15 mouse cellular contexts compared by ENCODE assay signal in genomic region chr1:157014532-157015497, GRCm38 (mm10).
A peak's percentile ranks its signal among the peaks of the same experiment; 100 is the strongest.
DNase-seq lines count a peak whose midpoint lies in the region; ATAC-seq and TF ChIP-seq lines count a peak whose summit lies in the region.
"Had no signal": no experiment of that assay in that cellular context is flagged by ENCODE, and none has a peak within 500 bp of the region (broad histone marks: within the 10 kb centered on the region; RNA-seq: fewer than 3 reads in every experiment).

No protein-coding gene starts in this region.

- ATAC-seq in embryonic facial prominence, embryonic 14.5 days (ENCODE audit: low read depth): no peak
- ATAC-seq in heart, postnatal 0 days (ENCODE audit: insufficient read depth, low read depth): peak; percentile 62; the same call in 1 of the 2 replicates
- ATAC-seq in lung, postnatal 0 days: no peak
- peak; percentile 22 for ATAC-seq in activated CD4-positive, CD25-positive, alpha-beta regulatory T cell, adult 4 months
- ATAC-seq: intestine, embryonic 16.5 days; Patski had no signal

- no peaks in the 10 kb centered on the region for H3K27me3 ChIP-seq in embryonic facial prominence, embryonic 14.5 days (replicated peaks; ENCODE audit: control insufficient read depth, insufficient read depth, low read length)
- no peaks in the 10 kb centered on the region for H3K27me3 ChIP-seq in embryonic facial prominence, embryonic 10.5 days (replicated peaks; ENCODE audit: low read depth, poor library complexity, severe bottlenecking)
- no peaks in the 10 kb centered on the region for H3K27me3 ChIP-seq in heart, postnatal 0 days (ENCODE audit: control insufficient read depth, insufficient read depth, low read length)
- no peaks in the 10 kb centered on the region for H3K27me3 ChIP-seq in lung, postnatal 0 days (replicated peaks; ENCODE audit: insufficient read depth, low read length)
- H3K27me3 ChIP-seq: neural tube, embryonic 13.5 days; Patski had no signal

- H3K27ac ChIP-seq in embryonic facial prominence, embryonic 14.5 days (replicated peaks; ENCODE audit: low read depth, low read length): 0 out of 2 replicates have a peak overlapping the region, but pooled peaks have one; percentile 6
- no peak overlapping the region; the same call in 1 of the 2 replicates for H3K27ac ChIP-seq in embryonic facial prominence, embryonic 10.5 days (replicated peaks)
- no peak overlapping the region for H3K27ac ChIP-seq in heart, postnatal 0 days (ENCODE audit: low read depth)
- H3K27ac ChIP-seq in lung, postnatal 0 days (ENCODE audit: low read length): 0 out of 2 replicates have a peak overlapping the region, but pooled peaks have one; percentile 43
- H3K27ac ChIP-seq: liver, embryonic 14.5 days had no signal

- DNase-seq in embryonic facial prominence, embryonic 14.5 days (ENCODE audit: low spot score): no peak
- DNase-seq in embryonic facial prominence, embryonic 10.5 days (ENCODE audit: low spot score): no peak
- DNase-seq in heart, postnatal 0 days (ENCODE audit: low spot score): peak; percentile 19
- no peak for DNase-seq in heart, adult 8-10 months (ENCODE audit: low spot score)
- no peak for DNase-seq in lung, postnatal 0 days (ENCODE audit: low spot score)
- no peak for DNase-seq in lung, postnatal 4 days
- DNase-seq in left cerebral cortex, postnatal 4 days: no peak
- DNase-seq: cerebellum, postnatal 25 days; gastrocnemius, postnatal 14 days; kidney, postnatal 4 days had no signal

- 83% methylated on average over 17 of the region's 17 CpGs for WGBS in embryonic facial prominence, embryonic 14.5 days
- 88% methylated on average over 17 of the region's 17 CpGs for WGBS in embryonic facial prominence, embryonic 10.5 days
- WGBS in heart, postnatal 0 days: 69% methylated on average over 17 of the region's 17 CpGs
- WGBS in lung, postnatal 0 days: 60% methylated on average over 17 of the region's 17 CpGs

- H3K36me3 ChIP-seq in embryonic facial prominence, embryonic 14.5 days (ENCODE audit: control insufficient read depth, insufficient read depth, low read length): no peaks in the 10 kb centered on the region
- no peaks in the 10 kb centered on the region for H3K36me3 ChIP-seq in embryonic facial prominence, embryonic 10.5 days (replicated peaks)
- H3K36me3 ChIP-seq in heart, postnatal 0 days (replicated peaks; ENCODE audit: control insufficient read depth, insufficient read depth, low read length): no peaks in the 10 kb centered on the region
- H3K36me3 ChIP-seq in lung, postnatal 0 days (ENCODE audit: insufficient read depth, low read length): no peaks in the 10 kb centered on the region
- H3K36me3 ChIP-seq: neural tube, embryonic 13.5 days had no signal

- H3K4me2 ChIP-seq in embryonic facial prominence, embryonic 14.5 days (ENCODE audit: low read depth, low read length): no peak overlapping the region
- no peak overlapping the region for H3K4me2 ChIP-seq in heart, postnatal 0 days (ENCODE audit: low read depth, low read length)
- no peak overlapping the region for H3K4me2 ChIP-seq in lung, postnatal 0 days (replicated peaks; ENCODE audit: low read depth, low read length)
- H3K4me2 ChIP-seq: neural tube, embryonic 13.5 days had no signal

- intact Hi-C loops in left cerebral cortex, postnatal 4 days (cut with DNase I): no loop called here

- H3K9ac ChIP-seq in embryonic facial prominence, embryonic 14.5 days (ENCODE audit: low read depth, low read length): no peak overlapping the region
- no peak overlapping the region for H3K9ac ChIP-seq in heart, postnatal 0 days (replicated peaks; ENCODE audit: low read depth, low read length)
- no peak overlapping the region for H3K9ac ChIP-seq in lung, postnatal 0 days (replicated peaks; ENCODE audit: low read depth)
- H3K9ac ChIP-seq: liver, embryonic 14.5 days; neural tube, embryonic 13.5 days had no signal

- H3K4me3 ChIP-seq in embryonic facial prominence, embryonic 14.5 days (ENCODE audit: low read depth, low read length): no peak overlapping the region
- no peak overlapping the region for H3K4me3 ChIP-seq in embryonic facial prominence, embryonic 10.5 days
- no peak overlapping the region for H3K4me3 ChIP-seq in heart, postnatal 0 days (ENCODE audit: low read depth, low read length)
- H3K4me3 ChIP-seq in lung, postnatal 0 days (ENCODE audit: low read depth, low read length): no peak overlapping the region
- H3K4me3 ChIP-seq: neural tube, embryonic 13.5 days had no signal

- H3K9me3 ChIP-seq in embryonic facial prominence, embryonic 14.5 days (ENCODE audit: control insufficient read depth, low read length): no peaks in the 10 kb centered on the region
- H3K9me3 ChIP-seq in embryonic facial prominence, embryonic 10.5 days: no peaks in the 10 kb centered on the region
- no peaks in the 10 kb centered on the region for H3K9me3 ChIP-seq in heart, postnatal 0 days (replicated peaks; ENCODE audit: control insufficient read depth, low read length)
- no peaks in the 10 kb centered on the region for H3K9me3 ChIP-seq in lung, postnatal 0 days (ENCODE audit: low read length)
- H3K9me3 ChIP-seq: neural tube, embryonic 13.5 days had no signal

- no peaks in the 10 kb centered on the region for H3K4me1 ChIP-seq in embryonic facial prominence, embryonic 14.5 days (ENCODE audit: control insufficient read depth, insufficient read depth, low read length)
- peaks cover 19% of the 10 kb centered on the region for H3K4me1 ChIP-seq in embryonic facial prominence, embryonic 10.5 days
- peaks cover 13% of the 10 kb centered on the region for H3K4me1 ChIP-seq in heart, postnatal 0 days (ENCODE audit: control insufficient read depth, insufficient read depth)
- H3K4me1 ChIP-seq in lung, postnatal 0 days (ENCODE audit: insufficient read depth, low read depth, low read length): peaks cover 16% of the 10 kb centered on the region; the same call in 1 of the 2 replicates
- H3K4me1 ChIP-seq: neural tube, embryonic 13.5 days had no signal

- no peak for TF ChIP-seq EP300 in heart, postnatal 0 days (IDR thresholded peaks at IDR 0.05; ENCODE audit: low read depth)
- TF ChIP-seq EP300 in lung, postnatal 0 days (IDR thresholded peaks at IDR 0.05): no peak

- no peak for TF ChIP-seq CTCF in heart, postnatal 0 days (IDR thresholded peaks at IDR 0.05; ENCODE audit: low read depth)
- no peak for TF ChIP-seq CTCF in lung, postnatal 0 days (IDR thresholded peaks at IDR 0.05)

Comparison
In these comparisons a context has a peak if more than half of its experiments do, and no peak if none do; other contexts are left out.
1. H3K27ac ChIP-seq: peak in embryonic facial prominence, embryonic 14.5 days (single experiment) and lung, postnatal 0 days (single experiment); none in embryonic facial prominence, embryonic 10.5 days (single experiment) and heart, postnatal 0 days (single experiment).
2. ATAC-seq: peak in heart, postnatal 0 days (single experiment) and activated CD4-positive, CD25-positive, alpha-beta regulatory T cell, adult 4 months (single experiment); none in embryonic facial prominence, embryonic 14.5 days (single experiment) and lung, postnatal 0 days (single experiment).